Mouse (Mus musculus): ENCODE measurements around the gene Trim72.

GRCm38 (mm10) chr7:128032989-128033293 is 29.2 kb downstream of the Trim72 start:
- TF ChIP-seq CTCF (conservative IDR thresholded peaks at IDR 0.05 in 1 of 2, IDR thresholded peaks at IDR 0.05 in 1 of 2; ENCODE audit: low read depth in 2 of 2, low read length in 2 of 2) (no peak), POLR2A (IDR thresholded peaks at IDR 0.05; ENCODE audit: low read depth, low read length) (no peak), E2F4 (IDR thresholded peaks at IDR 0.05; ENCODE audit: insufficient replicate concordance, low read depth, low read length) (no peak), MAX (IDR thresholded peaks at IDR 0.05; ENCODE audit: low read length) (no peak), EP300 (IDR thresholded peaks at IDR 0.05; ENCODE audit: low read length) (no peak), KAT2A (IDR thresholded peaks at IDR 0.05; ENCODE audit: insufficient replicate concordance, low read length) (no peak), IRF4 (IDR thresholded peaks at IDR 0.05; ENCODE audit: low read depth, low read length) (no peak), NELFE (IDR thresholded peaks at IDR 0.05; ENCODE audit: low read depth, low read length) (no peak), TCF12 (IDR thresholded peaks at IDR 0.05; ENCODE audit: low read depth, low read length) (no peak), MXI1 (IDR thresholded peaks at IDR 0.05; ENCODE audit: low read depth, low read length) (no peak), UBTF (IDR thresholded peaks at IDR 0.05; ENCODE audit: low read depth, low read length) (no peak), MAFK (IDR thresholded peaks at IDR 0.05; ENCODE audit: insufficient replicate concordance, low read length) (no peak), ZMIZ1 (IDR thresholded peaks at IDR 0.05; ENCODE audit: low read depth, low read length) (no peak), JUND (conservative IDR thresholded peaks at IDR 0.05; ENCODE audit: low read depth, low read length) (no peak)
